22 mouse cellular contexts compared by ENCODE assay signal in genomic region chr16:36911909-36912308, GRCm38 (mm10).
"Had no signal": no experiment of that assay in that cellular context is flagged by ENCODE, and none has a peak within 500 bp of the region (broad histone marks: within the 10 kb centered on the region; RNA-seq: fewer than 3 reads in every experiment).

No protein-coding gene starts in this region.

- H3K9me3 ChIP-seq: intestine, embryonic 15.5 days; kidney, embryonic 15.5 days; limb, embryonic 12.5 days; limb, embryonic 15.5 days; megakaryocyte, embryonic 14.5 days; midbrain, embryonic 10.5 days; midbrain, embryonic 13.5 days; neural tube, embryonic 13.5 days had no signal

- H3K9ac ChIP-seq: intestine, embryonic 15.5 days; kidney, embryonic 15.5 days; limb, embryonic 12.5 days; limb, embryonic 15.5 days; liver, embryonic 14.5 days; liver, postnatal 0 days; midbrain, embryonic 13.5 days; neural tube, embryonic 13.5 days had no signal

- DNase-seq: kidney, adult 11 months; kidney, adult 8-10 months; kidney, postnatal 36 days; layer of hippocampus, postnatal 36 days; liver, postnatal 0 days; thymus, adult 2 months; thymus, postnatal 14 days; thymus, postnatal 4 days had no signal

- ATAC-seq: intestine, embryonic 15.5 days; liver, postnatal 0 days; lung, postnatal 0 days; midbrain, embryonic 13.5 days; midbrain, embryonic 16.5 days had no signal

- H3K4me3 ChIP-seq: intestine, embryonic 15.5 days; kidney, embryonic 15.5 days; left cerebral cortex, adult 2 months; limb, embryonic 12.5 days; limb, embryonic 15.5 days; megakaryocyte, embryonic 14.5 days; midbrain, embryonic 10.5 days; midbrain, embryonic 13.5 days; myocyte; neural tube, embryonic 13.5 days had no signal

- H3K4me1 ChIP-seq: intestine, embryonic 15.5 days; kidney, embryonic 15.5 days; limb, embryonic 12.5 days; limb, embryonic 15.5 days; megakaryocyte, embryonic 14.5 days; midbrain, embryonic 10.5 days; midbrain, embryonic 13.5 days; neural tube, embryonic 13.5 days had no signal

- H3K27ac ChIP-seq: intestine, embryonic 15.5 days; kidney, embryonic 15.5 days; left cerebral cortex, adult 2 months; limb, embryonic 12.5 days; limb, embryonic 15.5 days; liver, embryonic 14.5 days; midbrain, embryonic 10.5 days; midbrain, embryonic 13.5 days; neural tube, embryonic 13.5 days had no signal

- H3K27me3 ChIP-seq: intestine, embryonic 15.5 days; kidney, embryonic 15.5 days; limb, embryonic 12.5 days; limb, embryonic 15.5 days; megakaryocyte, embryonic 14.5 days; midbrain, embryonic 13.5 days; neural tube, embryonic 13.5 days had no signal

- H3K4me2 ChIP-seq: intestine, embryonic 15.5 days; kidney, embryonic 15.5 days; limb, embryonic 12.5 days; limb, embryonic 15.5 days; liver, embryonic 11.5 days; midbrain, embryonic 13.5 days; neural tube, embryonic 13.5 days had no signal
